Mouse (Mus musculus) lung, postnatal 0 days (tissue): ENCODE measurements at regions not wholly inside any gene's neighbourhood (a gene's known extent, or its start where the extent isn't known, plus 50 kb on each side); places are given as distances from the start of the nearest gene placed in this dataset.

ENCODE experiments used
- ATAC-seq: fragments of 200-750 bp; cut with Nextera tagmentation; 2 replicates; pipeline ENCODE4 v1.8.0; 2017; ENCODE audit warnings: moderate library complexity
- DNase-seq: peaks from one replicate; pipeline ENCODE4 v3.0.0-alpha.2; 2016; ENCODE audit warnings: low spot score
- H3K27ac ChIP-seq: fragments of 300-500 bp; sonication (generic); 2 replicates; pipeline ENCODE4 v1.5.1; 2014; ENCODE audit warnings: antibody characterized with exemption, mild to moderate bottlenecking, low read length, mixed read lengths
- H3K27me3 ChIP-seq: fragments of 300-500 bp; sonication (generic); replicated peaks from 2 replicates; pipeline ENCODE4 v1.6.1; 2014; ENCODE audit warnings: low read length, mixed read lengths; ENCODE audit not compliant: insufficient read depth
- H3K36me3 ChIP-seq: fragments of 300-500 bp; sonication (generic); 2 replicates; pipeline ENCODE4 v1.6.1; 2014; ENCODE audit warnings: low read length, mixed read lengths; ENCODE audit not compliant: insufficient read depth
- H3K4me1 ChIP-seq: fragments of 300-500 bp; sonication (generic); 2 replicates; pipeline ENCODE4 v1.6.1; 2014; ENCODE audit warnings: antibody characterized with exemption, low read depth, low read length, mixed read lengths; ENCODE audit not compliant: insufficient read depth
- H3K4me2 ChIP-seq: fragments of 300-500 bp; sonication (generic); replicated peaks from 2 replicates; pipeline ENCODE4 v1.6.1; 2014; ENCODE audit warnings: low read depth, mild to moderate bottlenecking, low read length, moderate library complexity, mixed read lengths
- H3K4me3 ChIP-seq: fragments of 300-500 bp; sonication (generic); 2 replicates; pipeline ENCODE4 v1.5.1; 2014; ENCODE audit warnings: low read depth, low read length
- H3K9ac ChIP-seq: fragments of 300-500 bp; sonication (generic); replicated peaks from 2 replicates; pipeline ENCODE4 v1.6.1; 2014; ENCODE audit warnings: low read depth, mild to moderate bottlenecking
- H3K9me3 ChIP-seq: fragments of 300-500 bp; sonication (generic); 2 replicates; pipeline ENCODE4 v1.6.1; 2016; ENCODE audit warnings: low read length, mixed read lengths
- CTCF ChIP-seq: IDR thresholded peaks from 2 replicates; pipeline ENCODE4 v1.5.1; 2016; ENCODE audit warnings: antibody characterized with exemption, mild to moderate bottlenecking
- EP300 ChIP-seq: IDR thresholded peaks from 2 replicates; pipeline ENCODE4 v1.6.1; 2016; ENCODE audit warnings: antibody characterized with exemption, mild to moderate bottlenecking, control low read depth
- WGBS: fragments of 180-500 bp; shearing (Covaris S2); extraction: QIAGEN DNeasy Blood & Tissue Kit; methylation state at CpG from one replicate; pipeline ENCODE4 v1.1.7; 2014; 5-methylcytosine and 5-hydroxymethylcytosine counted together

DNA sequence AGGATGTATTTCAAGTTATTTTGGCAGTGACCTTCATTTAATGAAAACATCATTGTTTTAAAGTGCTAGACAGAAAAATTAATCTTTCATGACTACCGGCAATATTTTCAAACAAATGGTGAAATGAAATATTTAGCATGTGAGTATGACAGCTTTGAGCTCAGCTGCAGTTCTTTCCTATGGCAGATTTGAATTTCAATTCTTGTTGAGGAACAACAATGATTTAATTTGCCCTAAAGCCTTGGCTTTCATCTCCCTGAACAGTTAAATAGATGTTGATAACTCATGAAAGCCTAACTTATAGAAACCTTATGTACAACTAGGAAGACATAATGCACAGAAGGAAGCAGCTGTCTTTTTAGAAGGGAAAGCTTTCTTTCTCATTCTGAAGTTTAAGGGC lies 235.5 kb upstream of the Luzp2 start:
- DNase-seq (no peak), ATAC-seq (no peak)
- Histone ChIP-seq H3K9me3 (no peaks in the 10 kb centered on the region), H3K4me3 (no peak overlapping the region), H3K36me3 (no peaks in the 10 kb centered on the region), H3K4me2 (no peak overlapping the region), H3K4me1 (no peaks in the 10 kb centered on the region), H3K27me3 (no peaks in the 10 kb centered on the region), H3K9ac (no peak overlapping the region), H3K27ac (no peak overlapping the region)
- TF ChIP-seq EP300 = no peak
- no peak for TF ChIP-seq CTCF
- 45% methylated on average over 1 of the region's 1 CpGs for WGBS

GRCm38 (mm10) chr7:54622436-54622835 lies 212.9 kb upstream of the Luzp2 start:
- ATAC-seq = no peak
- H3K4me1 ChIP-seq = no peaks in the 10 kb centered on the region

GRCm38 (mm10) chr7:54633930-54634329 lies 201.4 kb upstream of the Luzp2 start:
- WGBS = 79% methylated on average over 6 of the region's 6 CpGs
- Histone ChIP-seq H3K4me3 (no peak overlapping the region), H3K9ac (no peak overlapping the region), H3K27ac (no peak overlapping the region), H3K4me1 (no peaks in the 10 kb centered on the region), H3K9me3 (no peaks in the 10 kb centered on the region), H3K36me3 (no peaks in the 10 kb centered on the region), H3K27me3 (no peaks in the 10 kb centered on the region), H3K4me2 (no peak overlapping the region)
- no peak for DNase-seq
- TF ChIP-seq CTCF (no peak), EP300 (no peak)
- ATAC-seq = no peak

More at GRCm38 (mm10) chr7:54622436-54622835, 212.9 kb upstream of the Luzp2 start:
- Histone ChIP-seq H3K36me3 (no peaks in the 10 kb centered on the region), H3K4me3 (no peak overlapping the region), H3K27ac (no peak overlapping the region), H3K9ac (no peak overlapping the region), H3K4me2 (no peak overlapping the region), H3K9me3 (no peaks in the 10 kb centered on the region), H3K27me3 (no peaks in the 10 kb centered on the region)
- no peak for DNase-seq
- TF ChIP-seq CTCF (no peak), EP300 (no peak)
- 79% methylated on average over 2 of the region's 2 CpGs for WGBS

GRCm38 (mm10) chr7:54634348-54635035 lies 200.8 kb upstream of the Luzp2 start:
- H3K9me3 ChIP-seq = no peaks in the 10 kb centered on the region
- 79% methylated on average over 10 of the region's 10 CpGs for WGBS
- TF ChIP-seq EP300 = no peak
- TF ChIP-seq CTCF = no peak
- H3K27me3 ChIP-seq = no peaks in the 10 kb centered on the region
- H3K36me3 ChIP-seq = no peaks in the 10 kb centered on the region
- DNase-seq (no peak), ATAC-seq (no peak)
- no peaks in the 10 kb centered on the region for H3K4me1 ChIP-seq
- H3K9ac ChIP-seq = no peak overlapping the region
- no peak overlapping the region for H3K4me2 ChIP-seq
- H3K4me3 ChIP-seq = no peak overlapping the region
- no peak overlapping the region for H3K27ac ChIP-seq

DNA sequence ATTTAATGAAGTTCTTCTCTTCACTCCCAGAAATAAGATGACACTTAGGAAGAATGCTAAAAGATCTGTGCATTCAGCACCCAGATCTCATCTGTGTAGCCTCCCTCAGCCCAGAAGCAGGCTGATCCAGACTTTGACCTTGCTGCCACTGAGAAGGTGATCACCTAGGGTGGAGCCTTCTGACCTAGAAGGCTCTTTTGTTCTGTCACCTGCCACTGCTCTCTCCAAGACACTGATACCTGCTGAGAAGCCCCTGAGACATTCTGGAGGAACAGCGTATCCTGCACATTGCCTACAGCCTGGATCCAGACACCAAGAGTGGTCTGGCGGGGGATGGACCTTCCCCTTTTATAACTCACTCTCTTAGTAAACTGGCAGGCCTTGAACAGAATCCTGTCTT lies 190.0 kb upstream of the Luzp2 start:
- no peaks in the 10 kb centered on the region for H3K4me1 ChIP-seq
- ATAC-seq (no peak), DNase-seq (no peak)
- no peaks in the 10 kb centered on the region for H3K27me3 ChIP-seq
- TF ChIP-seq CTCF (no peak), EP300 (no peak)
- H3K4me2 ChIP-seq = no peak overlapping the region
- H3K9ac ChIP-seq = no peak overlapping the region
- H3K36me3 ChIP-seq = no peaks in the 10 kb centered on the region
- H3K27ac ChIP-seq = no peak overlapping the region
- no peak overlapping the region for H3K4me3 ChIP-seq
- 81% methylated on average over 2 of the region's 2 CpGs for WGBS
- H3K9me3 ChIP-seq = no peaks in the 10 kb centered on the region

DNA sequence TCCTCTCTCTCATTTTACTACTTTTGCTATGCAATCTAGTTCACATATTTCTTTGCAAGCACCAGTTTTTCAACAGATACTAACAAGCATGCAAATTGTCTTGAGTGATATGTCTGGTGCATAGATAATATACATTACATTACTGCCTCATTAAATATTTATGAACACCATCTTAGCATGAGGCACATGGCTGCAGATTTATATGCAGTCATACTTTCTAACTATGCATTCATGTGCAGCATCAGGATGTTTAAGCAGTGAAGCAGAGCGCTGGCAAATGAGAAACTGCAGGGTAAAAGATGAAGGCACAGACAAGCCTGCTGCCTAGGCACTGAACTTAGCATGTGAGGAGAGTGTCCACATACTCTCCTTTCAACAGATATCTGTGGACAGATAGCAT lies 186.3 kb upstream of the Luzp2 start:
- Histone ChIP-seq H3K4me2 (no peak overlapping the region), H3K27ac (no peak overlapping the region), H3K27me3 (no peaks in the 10 kb centered on the region), H3K4me1 (no peaks in the 10 kb centered on the region), H3K36me3 (no peaks in the 10 kb centered on the region), H3K4me3 (no peak overlapping the region), H3K9ac (no peak overlapping the region), H3K9me3 (no peaks in the 10 kb centered on the region)
- no peak for DNase-seq
- no peak for ATAC-seq
- TF ChIP-seq CTCF (no peak), EP300 (no peak)
- WGBS = 97% methylated on average over 1 of the region's 1 CpGs
